Mouse (Mus musculus): ENCODE measurements around the gene Plagl2.
A peak's percentile ranks its signal among the peaks of the same experiment; 100 is the strongest.

Plagl2 gene

DNA sequence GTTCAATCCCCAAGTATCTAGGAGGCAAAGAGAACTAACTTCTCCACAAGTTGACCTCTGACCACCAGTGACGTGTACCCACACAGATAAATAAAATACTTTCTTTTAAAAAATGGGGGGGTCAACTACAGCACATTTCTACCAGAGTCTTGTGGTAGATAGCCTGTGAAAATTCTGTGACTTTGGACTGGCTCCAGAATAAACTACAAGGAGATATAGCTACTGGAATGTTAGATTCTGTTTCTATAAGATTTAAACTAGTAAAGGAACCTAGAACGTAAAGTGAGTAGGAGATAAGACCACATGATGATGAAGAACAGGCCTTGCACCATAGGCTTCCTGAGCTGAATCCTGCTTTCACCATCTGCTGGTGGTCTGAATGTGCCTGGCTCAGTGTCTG lies 53.4 kb downstream of the Plagl2 start:
- no peak for DNase-seq (ENCODE audit: low spot score)

DNA sequence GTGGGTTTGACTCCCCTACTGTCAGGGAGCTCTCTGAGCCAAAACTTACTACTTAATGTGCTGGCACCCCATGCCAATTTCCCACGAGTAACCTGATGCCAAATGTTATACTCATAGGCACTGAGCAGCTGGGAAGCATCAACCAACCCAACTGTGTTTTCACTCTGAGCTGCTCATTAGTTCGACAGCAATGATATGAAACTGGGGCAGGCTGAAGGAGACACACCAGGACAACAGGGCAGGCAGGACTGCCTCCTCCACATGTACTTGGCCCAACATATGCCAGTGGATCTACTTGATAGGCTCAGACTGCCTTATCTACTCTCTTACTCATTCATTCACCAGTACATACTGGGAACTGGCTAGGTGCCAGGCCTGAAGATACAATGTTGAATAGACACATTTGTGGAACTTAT lies 55.0 kb downstream of the Plagl2 start:
- peak; percentile 85 for DNase-seq (ENCODE audit: low spot score)

- no peak for DNase-seq (ENCODE audit: low spot score)
Measured at GRCm38 (mm10) chr2:153179961-153180360, 61.3 kb downstream of the Plagl2 start.

GRCm38 (mm10) chr2:153179126-153179860 lies 61.9 kb downstream of the Plagl2 start:
- no peak for DNase-seq (ENCODE audit: low spot score)

Data from testis, postnatal 10 days (tissue).